ENCODE assay signal across 16 mouse cellular contexts in genomic region chr19:44364029-44364428, GRCm38 (mm10). TPM values are rescaled to one million over a fixed set of nuclear protein-coding genes. Genes with fewer than 3 reads are reported as not detected.
DNase-seq lines count a peak whose midpoint lies in the region; ATAC-seq and TF ChIP-seq lines count a peak whose summit lies in the region.
"Had no signal": no experiment of that assay in that cellular context is flagged by ENCODE, and none has a peak within 500 bp of the region (broad histone marks: within the 10 kb centered on the region; RNA-seq: fewer than 3 reads in every experiment).

No protein-coding gene starts in this region.

- no peak overlapping the region for H3K9ac ChIP-seq in forebrain, postnatal 0 days
- no peak overlapping the region for H3K9ac ChIP-seq in forebrain, embryonic 13.5 days
- H3K9ac ChIP-seq: embryonic facial prominence, embryonic 12.5 days; kidney, embryonic 15.5 days; limb, embryonic 12.5 days; liver, embryonic 13.5 days; lung, embryonic 14.5 days had no signal

- no peaks in the 10 kb centered on the region for H3K27me3 ChIP-seq in forebrain, postnatal 0 days (ENCODE audit: insufficient read depth, low read length)
- no peaks in the 10 kb centered on the region for H3K27me3 ChIP-seq in forebrain, embryonic 13.5 days
- H3K27me3 ChIP-seq: embryonic facial prominence, embryonic 12.5 days; kidney, embryonic 15.5 days; limb, embryonic 12.5 days; liver, embryonic 13.5 days had no signal

- no peak overlapping the region for H3K27ac ChIP-seq in forebrain, postnatal 0 days (ENCODE audit: low read depth, low read length)
- H3K27ac ChIP-seq in forebrain, embryonic 13.5 days, result no peak overlapping the region
- H3K27ac ChIP-seq: embryonic facial prominence, embryonic 12.5 days; kidney, embryonic 15.5 days; limb, embryonic 12.5 days; liver, embryonic 13.5 days had no signal

- H3K4me3 ChIP-seq in forebrain, postnatal 0 days (ENCODE audit: low read depth, low read length), result no peak overlapping the region
- no peak overlapping the region for H3K4me3 ChIP-seq in forebrain, embryonic 13.5 days
- H3K4me3 ChIP-seq: embryonic facial prominence, embryonic 12.5 days; erythroblast, embryonic 14.5 days; kidney, embryonic 15.5 days; limb, embryonic 12.5 days; liver, embryonic 13.5 days had no signal

- H3K9me3 ChIP-seq in forebrain, postnatal 0 days (ENCODE audit: low read length), result no peaks in the 10 kb centered on the region
- H3K9me3 ChIP-seq in forebrain, embryonic 13.5 days (replicated peaks), result no peaks in the 10 kb centered on the region; the same call in 1 of the 2 replicates
- H3K9me3 ChIP-seq: limb, embryonic 12.5 days; liver, embryonic 13.5 days had no signal

- no peaks in the 10 kb centered on the region for H3K36me3 ChIP-seq in forebrain, postnatal 0 days (ENCODE audit: insufficient read depth)
- H3K36me3 ChIP-seq in forebrain, embryonic 13.5 days (ENCODE audit: poor library complexity, severe bottlenecking), result no peaks in the 10 kb centered on the region
- H3K36me3 ChIP-seq: embryonic facial prominence, embryonic 12.5 days; kidney, embryonic 15.5 days; limb, embryonic 12.5 days; liver, embryonic 13.5 days had no signal

- no peaks in the 10 kb centered on the region for H3K4me1 ChIP-seq in forebrain, postnatal 0 days (ENCODE audit: insufficient read depth)
- H3K4me1 ChIP-seq in forebrain, embryonic 13.5 days, result peaks cover under 1% of the 10 kb centered on the region; the same call in 1 of the 2 replicates
- H3K4me1 ChIP-seq: limb, embryonic 12.5 days had no signal

- WGBS in forebrain, postnatal 0 days, result 64% methylated on average over 8 of the region's 8 CpGs
- 83% methylated on average over 8 of the region's 8 CpGs for WGBS in forebrain, embryonic 13.5 days

- no peak overlapping the region for H3K4me2 ChIP-seq in forebrain, postnatal 0 days (ENCODE audit: low read depth)
- no peak overlapping the region for H3K4me2 ChIP-seq in forebrain, embryonic 13.5 days
- H3K4me2 ChIP-seq: embryonic facial prominence, embryonic 12.5 days; kidney, embryonic 15.5 days; limb, embryonic 12.5 days; lung, embryonic 14.5 days had no signal

- peak; percentile 78 for ATAC-seq in forebrain, postnatal 0 days
- ATAC-seq in forebrain, embryonic 13.5 days, result no peak
- ATAC-seq: hindbrain, embryonic 16.5 days; midbrain, embryonic 16.5 days had no signal

- peak; percentile 20 for DNase-seq in forebrain, postnatal 0 days
- peak; percentile 38 for DNase-seq in right cerebral cortex, adult 18-20 months
- no peak for DNase-seq in right cerebral cortex, postnatal 4 days
- peak; percentile 80 for DNase-seq in brain, adult 2 months (ENCODE audit: low read depth, low spot score)
- DNase-seq in layer of hippocampus, postnatal 36 days, result peak; percentile 6 to 21
- DNase-seq in kidney, adult 9 months, result no peak
- no peak for DNase-seq in neural tube, embryonic 10.5 days (ENCODE audit: extremely low spot score, low spot score)

- no peak for TF ChIP-seq CTCF in forebrain, postnatal 0 days (IDR thresholded peaks at IDR 0.05; ENCODE audit: low read depth)

RNA-seq across cellular contexts. Expression of gene Scd4, which starts 31.1 kb away (rescaled TPM):
- total RNA-seq in forebrain, postnatal 0 days (2014; rRNA removed), result 0.23 and 0.43 TPM in 2 replicates
- 0.11 and 0.25 TPM in 2 replicates for polyA plus RNA-seq in forebrain, postnatal 0 days (2015; fragmentation: Nextera tagmentation; extraction: Ambion mirVana)
- 0.16 and 0.23 TPM in 2 replicates for polyA plus RNA-seq in forebrain, embryonic 13.5 days (2015; fragmentation: Nextera tagmentation; extraction: Ambion mirVana)
- total RNA-seq in layer of hippocampus, postnatal 36 days (2021), result 1 to 10 TPM; 1.7 to 2.7 TPM
- polyA plus RNA-seq: erythroblast, embryonic 14.5 days; lung, embryonic 14.5 days had no signal

RNA-seq across cellular contexts. Expression of gene Scd1, which starts 43.6 kb away (rescaled TPM):
- total RNA-seq in forebrain, postnatal 0 days (2014; rRNA removed), result 30.8 and 41.0 TPM in 2 replicates
- polyA plus RNA-seq in forebrain, postnatal 0 days (2015; fragmentation: Nextera tagmentation; extraction: Ambion mirVana), result 5.2 and 8.7 TPM in 2 replicates
- polyA plus RNA-seq in forebrain, embryonic 13.5 days (2015; fragmentation: Nextera tagmentation; extraction: Ambion mirVana), result 3.0 and 4.5 TPM in 2 replicates
- total RNA-seq in layer of hippocampus, postnatal 36 days (2021), result 100 to 1,000 TPM; 121 to 157 TPM

Comparison
In these comparisons a context has a peak if more than half of its experiments do, and no peak if none do; other contexts are left out.
1. DNase-seq: peak in forebrain, postnatal 0 days (single experiment), right cerebral cortex, adult 18-20 months (single experiment), brain, adult 2 months (single experiment) and layer of hippocampus, postnatal 36 days (2 of 2); none in right cerebral cortex, postnatal 4 days (single experiment), kidney, adult 9 months (single experiment) and neural tube, embryonic 10.5 days (single experiment).